Mouse (Mus musculus) fibroblast of lung, adult 2 months (primary cell): ENCODE data around the gene Capg.
"Not testable (repeated sequence)": the region's sequence is repeated elsewhere in the genome, so short reads cannot be mapped to it uniquely, and the experiment has no call there.

Source experiments
- DNase-seq: peaks from one replicate; pipeline ENCODE4 v3.0.0-alpha.2; 2011; ENCODE audit warnings: low read depth

The Capg gene

DNA sequence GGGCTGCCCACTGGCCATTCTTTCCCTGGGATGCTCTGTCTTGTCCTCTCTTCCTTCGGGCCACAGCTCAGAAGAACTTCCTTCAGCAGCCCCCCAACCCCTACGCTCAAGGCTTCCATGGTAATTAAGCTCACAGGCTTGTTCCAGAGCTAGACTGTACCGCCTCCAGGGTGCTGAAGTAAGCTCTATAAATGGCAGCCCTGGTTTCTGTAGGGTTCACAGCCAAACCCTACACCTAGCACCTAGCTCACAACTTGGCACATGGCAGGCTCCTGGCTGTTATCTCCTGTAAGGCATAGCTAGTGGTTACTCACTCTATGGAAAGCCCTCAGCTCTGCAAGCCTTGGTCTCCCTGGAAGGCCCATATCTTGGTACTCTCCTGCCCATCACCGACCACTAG is 11.6 kb upstream of the Capg start:
- DNase-seq = no peak

DNA sequence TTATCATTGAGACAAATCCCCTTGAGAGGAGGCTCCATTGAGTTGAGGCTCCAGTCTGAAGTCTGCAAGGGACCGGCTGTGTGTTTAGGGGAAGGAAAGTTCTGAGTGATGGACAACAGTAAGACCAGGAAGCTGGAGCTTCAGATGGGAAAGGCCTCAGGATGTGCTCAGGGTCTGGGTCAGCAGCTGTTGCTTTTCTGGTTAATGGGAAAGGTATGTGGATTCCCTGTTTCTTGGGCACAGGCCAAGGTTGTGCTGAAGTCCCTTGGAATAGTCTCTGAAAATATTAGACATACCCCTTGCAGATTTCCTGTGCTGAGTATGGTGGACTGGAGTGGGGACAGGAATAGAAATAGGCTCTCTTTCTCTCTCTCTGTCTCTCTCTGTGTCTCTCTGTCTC is 10.6 kb upstream of the Capg start:
- DNase-seq = not testable (repeated sequence)

DNA sequence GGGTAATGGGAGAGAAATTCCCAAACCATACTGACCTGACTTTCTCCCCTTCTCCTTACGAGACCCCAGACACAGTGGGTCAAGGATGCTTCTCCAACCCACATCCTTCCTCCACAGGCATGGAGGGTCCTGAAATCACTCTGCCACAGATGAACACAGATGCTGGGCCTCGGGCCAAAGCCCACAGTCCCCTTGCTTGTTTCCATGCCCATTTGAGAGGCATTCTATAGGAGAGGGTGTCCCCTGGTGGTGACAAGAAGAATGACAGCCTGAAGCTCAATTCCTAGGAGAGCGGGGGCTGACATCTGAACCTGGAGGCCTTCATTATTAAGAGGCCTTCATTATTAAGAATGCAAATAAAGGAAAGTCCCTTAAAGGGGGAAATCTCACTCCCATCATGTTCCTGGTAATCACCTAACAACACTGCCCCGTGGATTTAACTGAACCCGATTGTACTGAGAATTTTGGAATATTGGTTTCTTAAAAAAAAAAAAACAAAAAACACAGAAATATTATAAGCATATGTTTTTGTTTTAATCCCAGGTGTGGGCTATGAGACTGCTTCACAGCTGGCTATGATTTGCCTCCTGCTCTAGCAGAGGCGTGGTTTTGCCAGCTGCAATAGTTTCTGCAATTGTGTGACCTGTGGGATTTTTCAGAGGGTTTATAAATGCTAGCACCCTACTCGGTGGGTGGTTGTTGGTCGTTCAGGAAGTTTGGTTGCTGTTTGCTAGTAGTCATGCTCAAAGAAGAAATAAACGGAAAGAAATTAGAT is 10.0 kb upstream of the Capg start:
- DNase-seq = no peak

- DNase-seq = no peak
Observed at GRCm38 (mm10) chr6:72535165-72535564, 9.0 kb upstream of the Capg start.

GRCm38 (mm10) chr6:72537998-72538500 is 6.1 kb upstream of the Capg start:
- no peak for DNase-seq

DNA sequence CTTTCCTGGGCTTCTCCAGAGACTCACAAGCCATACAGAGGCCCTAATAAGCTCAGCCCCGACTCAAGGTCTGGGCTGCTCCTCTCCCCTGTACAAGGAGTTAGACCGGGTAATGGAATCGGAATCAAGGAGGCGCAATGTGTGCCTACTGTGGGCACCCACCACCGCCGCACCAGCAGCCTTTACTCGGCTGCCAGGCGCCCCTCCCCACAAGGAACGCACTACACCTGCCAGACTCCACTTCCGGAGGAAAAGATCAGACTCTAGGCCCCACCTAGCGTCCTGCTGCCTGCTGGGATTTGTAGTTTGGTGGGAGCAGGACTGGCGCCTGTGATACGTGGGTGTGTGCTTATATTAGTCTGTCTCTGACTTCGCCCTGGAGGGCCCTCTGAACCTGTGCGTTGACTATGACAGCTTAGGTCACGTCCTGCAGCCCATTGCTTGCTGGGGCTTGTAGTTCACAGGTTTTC is 5.6 kb upstream of the Capg start:
- peak; percentile 61 for DNase-seq

DNA sequence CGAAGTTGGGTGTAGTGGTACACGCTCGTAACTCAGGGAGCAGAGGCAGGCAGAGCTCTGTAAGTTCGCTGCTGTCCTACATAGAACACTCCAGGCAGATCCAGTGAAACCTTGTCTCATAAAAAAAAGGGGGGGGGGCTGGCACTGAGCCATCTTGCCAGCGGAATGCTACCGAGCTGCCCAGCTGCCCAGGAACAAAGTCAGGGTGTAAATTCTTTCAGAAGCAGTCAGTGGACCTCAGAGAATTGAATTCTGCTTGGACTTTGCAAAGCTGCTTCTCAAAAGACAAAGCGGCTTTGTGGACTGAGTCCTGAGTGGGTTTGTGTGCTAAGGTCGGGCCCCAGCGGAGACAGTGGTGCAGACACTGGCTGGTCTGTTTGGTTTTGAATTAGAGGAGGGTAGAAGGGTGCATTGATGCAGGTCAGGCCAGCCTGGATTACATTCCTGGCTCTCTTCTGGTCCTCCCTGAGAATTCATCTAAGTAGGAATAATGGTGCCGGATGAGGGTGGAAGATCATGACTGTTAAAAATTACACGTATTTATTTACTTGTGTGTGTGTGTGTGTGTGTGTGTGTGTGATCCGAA is 833 bp upstream of the Capg start:
- peak; percentile 66 for DNase-seq

GRCm38 (mm10) chr6:72545377-72545776 is 1.2 kb downstream of the Capg start:
- no peak for DNase-seq

DNA sequence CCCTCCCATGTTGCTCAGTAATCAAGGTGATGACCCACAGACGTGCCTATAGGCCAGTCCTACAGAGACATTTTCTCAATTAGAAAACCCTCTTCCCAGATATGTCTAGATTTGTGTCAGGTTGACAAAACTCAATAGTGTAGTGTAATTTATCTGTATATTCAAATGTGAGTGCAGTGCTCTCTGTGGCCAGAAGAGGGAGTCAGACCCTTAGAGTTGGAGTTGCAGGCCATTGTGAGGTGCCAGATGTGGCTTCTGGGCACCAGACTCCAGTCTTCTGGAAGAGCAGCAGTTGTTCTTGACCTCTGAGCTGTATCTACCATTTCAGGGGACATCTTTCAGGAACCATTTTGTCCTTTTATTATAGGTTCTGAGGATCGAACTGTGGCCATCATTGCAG is 2.9 kb downstream of the Capg start:
- no peak for DNase-seq

GRCm38 (mm10) chr6:72547862-72548261 is 3.7 kb downstream of the Capg start:
- DNase-seq = no peak

- peak; percentile 82 for DNase-seq
Observed at GRCm38 (mm10) chr6:72549041-72549580, 4.9 kb downstream of the Capg start.

GRCm38 (mm10) chr6:72550025-72550424 is 5.8 kb downstream of the Capg start:
- no peak for DNase-seq

GRCm38 (mm10) chr6:72550503-72551100 is 6.4 kb downstream of the Capg start:
- no peak for DNase-seq

- DNase-seq = peak; percentile 83
Observed at GRCm38 (mm10) chr6:72552171-72553078, 8.2 kb downstream of the Capg start.

- no peak for DNase-seq
Observed at GRCm38 (mm10) chr6:72553079-72553412, 8.9 kb downstream of the Capg start.

DNA sequence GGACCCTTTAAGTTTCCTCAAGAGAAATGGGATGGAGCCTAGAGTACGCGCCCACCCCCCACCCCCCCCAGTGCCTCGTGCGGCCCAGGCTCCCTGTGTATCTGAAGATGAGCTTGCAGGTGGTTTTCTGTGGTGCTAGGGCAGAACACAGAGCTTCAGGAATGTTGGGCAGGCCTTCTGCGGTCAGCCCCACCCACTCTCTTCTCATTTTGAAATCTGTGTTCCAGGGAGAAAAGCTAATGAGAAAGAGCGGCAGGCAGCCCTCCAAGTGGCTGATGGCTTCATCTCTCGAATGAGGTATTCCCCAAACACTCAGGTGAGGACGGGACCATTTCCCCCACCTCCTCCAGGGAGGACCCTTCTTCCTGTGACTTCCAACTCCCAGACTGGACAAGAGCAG is 16.6 kb downstream of the Capg start:
- no peak for DNase-seq

- DNase-seq = no peak
Observed at GRCm38 (mm10) chr6:72562486-72562885, 18.3 kb downstream of the Capg start.

- DNase-seq = no peak
Observed at GRCm38 (mm10) chr6:72562894-72563293, 18.7 kb downstream of the Capg start.

- no peak for DNase-seq
Observed at GRCm38 (mm10) chr6:72565506-72565905, 21.3 kb downstream of the Capg start.

- DNase-seq = peak; percentile 63
Observed at GRCm38 (mm10) chr6:72566044-72566443, 21.9 kb downstream of the Capg start.

DNA sequence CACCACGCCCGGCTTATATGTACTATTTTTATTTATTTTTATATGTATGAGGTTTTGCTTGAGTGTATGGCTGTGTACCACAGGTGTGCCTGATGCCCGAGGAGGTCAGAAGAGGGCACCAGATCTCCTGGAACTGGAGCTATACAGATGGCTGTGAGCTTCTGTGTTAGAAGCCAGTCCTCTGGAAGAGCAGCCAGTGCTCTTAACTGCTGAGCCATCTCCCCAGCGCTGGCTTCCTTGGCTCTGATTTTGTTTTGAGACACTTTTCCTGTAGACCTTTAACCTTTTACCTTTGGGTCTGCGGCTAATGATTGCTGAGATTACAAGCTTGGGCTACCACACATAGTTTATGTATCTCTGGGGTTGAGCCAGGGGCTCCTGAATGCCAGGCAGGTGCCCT is 23.3 kb downstream of the Capg start:
- DNase-seq = no peak

- DNase-seq = no peak
Observed at GRCm38 (mm10) chr6:72568736-72569135, 24.5 kb downstream of the Capg start.
